In the genomic region with DNA sequence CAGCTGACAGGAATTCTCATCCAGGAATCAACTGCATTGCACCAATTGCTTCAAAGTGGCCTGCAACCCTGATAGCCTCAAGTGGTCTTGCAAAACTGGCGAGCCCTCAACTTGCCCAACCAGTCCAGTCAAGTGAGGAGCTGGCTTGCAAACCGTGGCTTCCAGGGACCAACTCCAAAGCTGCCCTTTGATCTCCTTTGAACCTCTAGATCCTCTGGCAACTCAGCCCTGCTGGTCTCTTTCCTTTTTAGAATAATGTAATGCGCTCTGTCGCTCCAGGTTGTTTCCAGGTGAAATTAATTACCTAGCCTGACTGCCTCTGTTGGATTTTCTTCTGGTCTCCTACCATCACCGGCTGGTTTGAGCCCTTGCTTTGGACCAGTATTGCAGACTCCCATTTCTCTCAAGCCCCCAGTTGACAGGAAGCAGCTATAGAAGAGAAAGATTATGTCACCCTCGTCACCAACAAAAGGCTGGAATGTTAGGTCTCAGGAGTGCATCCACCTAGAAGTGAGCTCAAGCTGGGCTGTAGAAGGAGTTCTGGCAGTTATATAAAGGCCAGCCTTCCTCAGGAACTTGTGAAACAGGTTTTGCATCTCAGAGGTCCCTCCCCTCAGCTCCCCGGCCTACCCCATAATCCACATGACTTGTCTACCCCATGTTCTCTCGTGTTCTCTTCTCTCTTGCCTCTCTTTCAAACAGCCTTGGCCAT, we compare ENCODE assay signal across 14 mouse cellular contexts. TPM values are rescaled to one million over a fixed set of nuclear protein-coding genes. Genes with fewer than 3 reads are reported as not detected.
DNase-seq lines count a peak whose midpoint lies in the region; ATAC-seq and TF ChIP-seq lines count a peak whose summit lies in the region.
"Had no signal": no experiment of that assay in that cellular context is flagged by ENCODE, and none has a peak within 500 bp of the region (broad histone marks: within the 10 kb centered on the region; RNA-seq: fewer than 3 reads in every experiment).

No protein-coding gene starts in this region.

- no peaks in the 10 kb centered on the region for H3K27me3 ChIP-seq in intestine, embryonic 15.5 days (replicated peaks)
- no peaks in the 10 kb centered on the region for H3K27me3 ChIP-seq in midbrain, postnatal 0 days (ENCODE audit: insufficient read depth, low read length)
- H3K27me3 ChIP-seq: midbrain, embryonic 13.5 days; neural tube, embryonic 15.5 days had no signal

- no peaks in the 10 kb centered on the region for H3K4me1 ChIP-seq in intestine, embryonic 15.5 days (replicated peaks)
- no peaks in the 10 kb centered on the region for H3K4me1 ChIP-seq in midbrain, postnatal 0 days (ENCODE audit: insufficient read depth, low read length)
- H3K4me1 ChIP-seq: midbrain, embryonic 13.5 days; neural tube, embryonic 15.5 days had no signal

- ATAC-seq in intestine, embryonic 15.5 days, result peak; percentile 90
- peak; percentile 55 for ATAC-seq in megakaryocyte progenitor cell, adult 5-6 weeks (replicated peaks; ENCODE audit: poor library complexity)
- no peak for ATAC-seq in midbrain, postnatal 0 days (ENCODE audit: low FRiP score)
- ATAC-seq: midbrain, embryonic 13.5 days had no signal

- WGBS in intestine, embryonic 15.5 days, result 40% methylated on average over 8 of the region's 8 CpGs
- WGBS in midbrain, postnatal 0 days, result 60% methylated on average over 8 of the region's 8 CpGs

- peak; percentile 18 for DNase-seq in embryo, embryonic 10 days (ENCODE audit: low spot score)
- DNase-seq in embryo, embryonic 10.5 days (ENCODE audit: low spot score), result no peak
- DNase-seq in kidney, postnatal 25 days, result peak; percentile 50 to 83
- DNase-seq in ovary, postnatal 14 days (ENCODE audit: low spot score), result no peak
- DNase-seq in midbrain, postnatal 0 days (ENCODE audit: low spot score), result no peak
- DNase-seq in adrenal gland, postnatal 4 days (ENCODE audit: low spot score in 2 of 2), result no peak
- DNase-seq: cerebellum, adult 18-20 months; gastrocnemius, adult 2 months; heart, postnatal 14 days; layer of hippocampus, adult 9-11 months had no signal

- H3K9ac ChIP-seq in intestine, embryonic 15.5 days, result no peak overlapping the region
- H3K9ac ChIP-seq in midbrain, postnatal 0 days (replicated peaks; ENCODE audit: low read length, poor library complexity, severe bottlenecking), result no peak overlapping the region
- H3K9ac ChIP-seq: midbrain, embryonic 13.5 days; neural tube, embryonic 15.5 days had no signal

- no peak for TF ChIP-seq CTCF in midbrain, postnatal 0 days (IDR thresholded peaks at IDR 0.05)

- H3K9me3 ChIP-seq in intestine, embryonic 15.5 days, result no peaks in the 10 kb centered on the region
- no peaks in the 10 kb centered on the region for H3K9me3 ChIP-seq in midbrain, postnatal 0 days (ENCODE audit: low read length)
- H3K9me3 ChIP-seq: midbrain, embryonic 13.5 days; neural tube, embryonic 15.5 days had no signal

- peak overlapping the region; percentile 31 for H3K4me2 ChIP-seq in intestine, embryonic 15.5 days (replicated peaks)
- no peak overlapping the region for H3K4me2 ChIP-seq in midbrain, postnatal 0 days (ENCODE audit: low read depth, low read length, poor library complexity, severe bottlenecking)
- H3K4me2 ChIP-seq: midbrain, embryonic 13.5 days; neural tube, embryonic 15.5 days had no signal

- no peaks in the 10 kb centered on the region for H3K36me3 ChIP-seq in intestine, embryonic 15.5 days
- no peaks in the 10 kb centered on the region for H3K36me3 ChIP-seq in midbrain, postnatal 0 days (ENCODE audit: insufficient read depth, low read length)
- H3K36me3 ChIP-seq: midbrain, embryonic 13.5 days; neural tube, embryonic 15.5 days had no signal

- H3K27ac ChIP-seq in intestine, embryonic 15.5 days, result peak overlapping the region; percentile 54
- H3K27ac ChIP-seq in midbrain, postnatal 0 days (ENCODE audit: low read depth, low read length), result no peak overlapping the region
- H3K27ac ChIP-seq: gastrocnemius, adult 2 months; midbrain, embryonic 13.5 days; neural tube, embryonic 15.5 days had no signal

- no peak overlapping the region for H3K4me3 ChIP-seq in intestine, embryonic 15.5 days (replicated peaks)
- H3K4me3 ChIP-seq in midbrain, postnatal 0 days (ENCODE audit: low read depth, low read length), result no peak overlapping the region
- H3K4me3 ChIP-seq: gastrocnemius, adult 2 months; midbrain, embryonic 13.5 days; neural tube, embryonic 15.5 days had no signal

RNA-seq across cellular contexts. Expression of a gene that starts 49.8 kb away (rescaled TPM):
- polyA plus RNA-seq in intestine, embryonic 15.5 days (2015; fragmentation: Nextera tagmentation; extraction: Ambion mirVana), result 59.4 and 61.7 TPM in 2 replicates
- total RNA-seq in megakaryocyte progenitor cell, adult 5-6 weeks (2015), result 33.2 and 39.9 TPM in 2 replicates
- 41.3 and 43.7 TPM in 2 replicates for total RNA-seq in megakaryocyte progenitor cell, adult 5-6 weeks (2017)
- total RNA-seq in midbrain, postnatal 0 days (2014; rRNA removed), result 51.1 and 66.4 TPM in 2 replicates
- 76.1 and 77.5 TPM in 2 replicates for polyA plus RNA-seq in midbrain, postnatal 0 days (2015; fragmentation: Nextera tagmentation; extraction: Ambion mirVana)
- 10 to 100 TPM; 79.9 to 85.4 TPM for total RNA-seq in adrenal gland, postnatal 4 days (2021)

Comparison
In these comparisons a context has a peak if more than half of its experiments do, and no peak if none do; other contexts are left out.
1. DNase-seq: peak in embryo, embryonic 10 days (single experiment) and kidney, postnatal 25 days (2 of 2); none in embryo, embryonic 10.5 days (single experiment), ovary, postnatal 14 days (single experiment), midbrain, postnatal 0 days (single experiment) and adrenal gland, postnatal 4 days (0 of 2).